Mouse (Mus musculus): ENCODE data around the gene Adcy5.

- TF ChIP-seq USF1 (IDR thresholded peaks at IDR 0.05; ENCODE audit: low read depth) (no peak), E2F4 (IDR thresholded peaks at IDR 0.05; ENCODE audit: insufficient read depth) (no peak), SRF (IDR thresholded peaks at IDR 0.05; ENCODE audit: control insufficient read depth, insufficient read length, low read depth) (no peak)
Measured at GRCm38 (mm10) chr16:35302441-35303280, 148.0 kb downstream of the Adcy5 start.
